Mouse (Mus musculus) heart, embryonic 16.5 days (tissue): ENCODE measurements around the gene P4ha2. TPM values are rescaled to one million over a fixed set of nuclear protein-coding genes. Genes with fewer than 3 reads are reported as not detected.

Experiments
- ATAC-seq: fragments of 200-750 bp; cut with Nextera tagmentation; replicated peaks from 2 replicates; pipeline ENCODE4 v1.8.0; 2017; ENCODE audit warnings: moderate number of reproducible peaks; ENCODE audit not compliant: insufficient read depth, low FRiP score; ENCODE audit errors: extremely low read depth
- H3K27ac ChIP-seq: fragments of 300-500 bp; sonication (generic); 2 replicates; pipeline ENCODE4 v1.5.1; 2014; ENCODE audit warnings: mild to moderate bottlenecking, low read length, control low read depth, moderate library complexity
- H3K27me3 ChIP-seq: fragments of 300-500 bp; sonication (generic); 2 replicates; pipeline ENCODE4 v1.6.1; 2014; ENCODE audit warnings: low read length, mixed read lengths; ENCODE audit not compliant: control insufficient read depth, insufficient read depth
- H3K36me3 ChIP-seq: fragments of 300-500 bp; sonication (generic); 2 replicates; pipeline ENCODE4 v1.6.1; 2014; ENCODE audit not compliant: control insufficient read depth, insufficient read depth
- H3K4me1 ChIP-seq: fragments of 300-500 bp; sonication (generic); 2 replicates; pipeline ENCODE4 v1.6.1; 2014; ENCODE audit warnings: low read length, mixed read lengths; ENCODE audit not compliant: control insufficient read depth, insufficient read depth
- H3K4me2 ChIP-seq: fragments of 300-500 bp; sonication (generic); 2 replicates; pipeline ENCODE4 v1.6.1; 2014; ENCODE audit warnings: low read depth, mild to moderate bottlenecking, control low read depth, low read length
- H3K4me3 ChIP-seq: fragments of 300-500 bp; sonication (generic); 2 replicates; pipeline ENCODE4 v1.5.1; 2014; ENCODE audit warnings: mild to moderate bottlenecking, control low read depth, low read length
- H3K9ac ChIP-seq: fragments of 300-500 bp; sonication (generic); 2 replicates; pipeline ENCODE4 v1.6.1; 2014; ENCODE audit warnings: low read length, control low read depth
- H3K9me3 ChIP-seq: fragments of 300-500 bp; sonication (generic); replicated peaks from 2 replicates; pipeline ENCODE4 v1.6.1; 2016; ENCODE audit warnings: low read length; ENCODE audit not compliant: control insufficient read depth
- WGBS: fragments of 180-500 bp; shearing (Covaris S2); extraction: QIAGEN DNeasy Blood & Tissue Kit; methylation state at CpG from one replicate; pipeline ENCODE4 v1.1.7; 2014; 5-methylcytosine and 5-hydroxymethylcytosine counted together
- polyA plus RNA-seq: library from polyadenylated mRNA; unstranded; fragments of >200 nt; fragmentation: Nextera tagmentation; extraction: Ambion mirVana; gene quantifications from 2 replicates; pipeline ENCODE4 v1.2.1, GENCODE M21; 2015

P4ha2 gene
- polyA plus RNA-seq, 1 experiment from 2014 or later, result 53.3 TPM

GRCm38 (mm10) chr11:54169432-54170295 lies 69.8 kb downstream of the P4ha2 start:
- WGBS, result 54% methylated on average over 3 of the region's 3 CpGs

DNA sequence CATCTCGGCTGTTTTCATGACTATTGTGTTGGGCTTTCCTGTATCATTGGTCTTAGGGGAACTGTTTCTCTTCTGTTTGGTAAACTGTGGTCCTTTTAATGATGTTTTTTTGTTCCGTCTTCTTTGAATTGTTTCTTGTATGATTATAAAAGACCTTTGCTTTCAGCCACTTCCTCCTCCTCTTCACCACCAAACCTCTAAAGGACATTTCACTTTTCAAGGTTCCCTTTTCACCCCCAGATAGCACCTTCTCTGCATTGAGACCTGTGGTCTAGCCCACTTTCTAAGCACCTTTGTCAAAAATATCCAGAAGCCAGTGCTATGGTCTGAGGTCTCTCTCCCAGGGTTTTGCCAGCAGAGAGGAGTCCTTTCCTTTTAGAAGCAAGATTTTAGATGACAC lies 71.3 kb downstream of the P4ha2 start:
- H3K9ac ChIP-seq, result no peak overlapping the region
- H3K4me1 ChIP-seq, result no peaks in the 10 kb centered on the region
- H3K36me3 ChIP-seq, result no peaks in the 10 kb centered on the region
- ATAC-seq, result no peak
- no peak overlapping the region for H3K4me3 ChIP-seq
- H3K9me3 ChIP-seq, result peaks cover 3% of the 10 kb centered on the region; the same call in 1 of the 2 replicates
- no peak overlapping the region for H3K4me2 ChIP-seq
- 73% methylated on average over 2 of the region's 2 CpGs for WGBS
- H3K27me3 ChIP-seq, result no peaks in the 10 kb centered on the region
- H3K27ac ChIP-seq, result no peak overlapping the region

More at GRCm38 (mm10) chr11:54169432-54170295, 69.8 kb downstream of the P4ha2 start:
- Histone ChIP-seq H3K36me3 (no peaks in the 10 kb centered on the region), H3K4me3 (no peak overlapping the region), H3K4me1 (no peaks in the 10 kb centered on the region), H3K27me3 (no peaks in the 10 kb centered on the region), H3K4me2 (no peak overlapping the region), H3K27ac (no peak overlapping the region), H3K9me3 (peaks cover 3% of the 10 kb centered on the region), H3K9ac (no peak overlapping the region)
- ATAC-seq, result no peak

DNA sequence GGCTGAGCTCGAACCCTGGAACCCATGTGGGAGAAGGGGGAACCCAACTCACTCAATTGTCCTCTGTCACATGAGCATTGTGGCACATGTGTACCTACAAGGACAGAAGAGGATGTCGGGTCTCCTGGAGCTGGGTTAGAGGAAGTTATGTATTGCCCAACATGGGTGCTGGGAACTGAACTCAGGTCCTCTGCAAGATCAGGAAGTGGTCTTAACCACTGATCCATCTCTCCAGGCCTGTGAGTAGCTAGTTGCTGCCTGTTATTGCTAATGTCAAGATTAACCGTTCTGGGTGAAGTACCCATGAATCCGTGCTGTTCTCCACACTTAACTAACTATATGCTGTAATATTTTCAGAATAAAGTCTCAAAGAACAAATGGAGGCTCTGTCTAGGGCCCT lies 74.3 kb downstream of the P4ha2 start:
- no peaks in the 10 kb centered on the region for H3K4me1 ChIP-seq
- no peak overlapping the region for H3K4me2 ChIP-seq
- no peak overlapping the region for H3K27ac ChIP-seq
- no peak overlapping the region for H3K9ac ChIP-seq
- no peaks in the 10 kb centered on the region for H3K27me3 ChIP-seq
- peaks cover 3% of the 10 kb centered on the region; the same call in 1 of the 2 replicates for H3K9me3 ChIP-seq
- WGBS, result 82% methylated on average over 4 of the region's 4 CpGs
- no peaks in the 10 kb centered on the region for H3K36me3 ChIP-seq
- no peak for ATAC-seq
- no peak overlapping the region for H3K4me3 ChIP-seq

DNA sequence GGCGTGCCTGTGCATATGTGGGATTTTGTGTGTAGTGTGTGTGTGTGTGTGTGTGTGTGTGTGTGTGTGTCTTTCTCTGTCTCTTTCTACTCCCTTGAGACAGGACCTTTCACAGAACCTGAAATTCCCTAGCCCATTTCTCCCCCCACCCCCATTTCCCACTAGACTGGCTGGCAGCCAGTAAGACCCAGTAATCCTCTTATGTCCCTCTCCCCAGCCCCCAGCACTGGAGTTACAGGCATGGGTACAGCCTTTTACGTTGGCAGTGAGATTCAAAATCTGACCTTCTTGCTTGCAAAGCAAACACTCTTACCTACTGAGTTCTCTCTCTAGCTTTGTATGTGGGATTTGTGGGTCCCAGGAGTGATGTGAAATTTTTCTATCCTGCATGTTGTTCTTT lies 75.0 kb downstream of the P4ha2 start:
- H3K27ac ChIP-seq, result no peak overlapping the region
- no peaks in the 10 kb centered on the region for H3K36me3 ChIP-seq
- no peaks in the 10 kb centered on the region for H3K27me3 ChIP-seq
- H3K9me3 ChIP-seq, result peaks cover 3% of the 10 kb centered on the region; the same call in 1 of the 2 replicates
- no peaks in the 10 kb centered on the region for H3K4me1 ChIP-seq
- 60% methylated on average over 2 of the region's 2 CpGs for WGBS
- H3K9ac ChIP-seq, result no peak overlapping the region
- no peak for ATAC-seq
- no peak overlapping the region for H3K4me3 ChIP-seq
- H3K4me2 ChIP-seq, result no peak overlapping the region

Other genes starting within 250 kb of the P4ha2 start
- gene Gm12216, start 240.8 kb upstream of the P4ha2 start, polyA plus RNA-seq, result 1.4 and 2.7 TPM in 2 replicates
- 9.0 and 10.6 TPM in 2 replicates for gene Slc22a5, start 208.4 kb upstream of the P4ha2 start, polyA plus RNA-seq
- gene Slc22a21, start 119.8 kb upstream of the P4ha2 start, polyA plus RNA-seq, result 2.0 and 2.5 TPM in 2 replicates
- 1.1 and 1.2 TPM in 2 replicates for gene Slc22a4, start 72.0 kb upstream of the P4ha2 start, polyA plus RNA-seq
- gene Pdlim4, start 31.1 kb upstream of the P4ha2 start, polyA plus RNA-seq, result 16.0 and 26.4 TPM in 2 replicates
- gene Csf2, start 149.6 kb downstream of the P4ha2 start, polyA plus RNA-seq, result not detected in 2 replicates
- gene Il3, start 167.2 kb downstream of the P4ha2 start, polyA plus RNA-seq, result not detected in 2 replicates
- 0.37 and 0.66 TPM in 2 replicates for gene Acsl6, start 203.7 kb downstream of the P4ha2 start, polyA plus RNA-seq